Mouse (Mus musculus): ENCODE measurements at regions not wholly inside any gene's neighbourhood (a gene's known extent, or its start where the extent isn't known, plus 50 kb on each side); places are given as distances from the start of the nearest gene placed in this dataset.

GRCm38 (mm10) chr7:72711193-72712131 is 405.1 kb upstream of the Mctp2 start:
- 32% methylated on average over 8 of the region's 8 CpGs for WGBS
- Histone ChIP-seq H3K27me3 (no peaks in the 10 kb centered on the region), H3K4me1 (peaks cover 14% of the 10 kb centered on the region), H3K9me3 (replicated peaks) (no peaks in the 10 kb centered on the region), H3K4me3 (replicated peaks) (no peak overlapping the region), H3K4me2 (no peak overlapping the region), H3K27ac (no peak overlapping the region), H3K36me3 (no peaks in the 10 kb centered on the region), H3K9ac (no peak overlapping the region)
- ATAC-seq (replicated peaks; ENCODE audit: low FRiP score) = peak; percentile 54; the same call in 1 of the 2 replicates

GRCm38 (mm10) chr7:72715401-72715800 is 409.0 kb upstream of the Mctp2 start:
- no peak overlapping the region for H3K4me2 ChIP-seq
- H3K4me3 ChIP-seq (replicated peaks) = no peak overlapping the region
- no peaks in the 10 kb centered on the region for H3K27me3 ChIP-seq
- H3K9ac ChIP-seq = no peak overlapping the region
- H3K36me3 ChIP-seq = no peaks in the 10 kb centered on the region
- no peak for ATAC-seq (replicated peaks; ENCODE audit: low FRiP score)
- H3K27ac ChIP-seq = no peak overlapping the region
- H3K9me3 ChIP-seq (replicated peaks) = no peaks in the 10 kb centered on the region
- peaks cover 14% of the 10 kb centered on the region for H3K4me1 ChIP-seq
- WGBS = 69% methylated on average over 5 of the region's 5 CpGs

- no peaks in the 10 kb centered on the region for H3K36me3 ChIP-seq
- no peak overlapping the region for H3K4me3 ChIP-seq (replicated peaks)
- WGBS = 62% methylated on average over 1 of the region's 1 CpGs
- no peaks in the 10 kb centered on the region for H3K9me3 ChIP-seq (replicated peaks)
- H3K4me1 ChIP-seq = peaks cover 10% of the 10 kb centered on the region
- no peak overlapping the region for H3K27ac ChIP-seq
- ATAC-seq (replicated peaks; ENCODE audit: low FRiP score) = no peak
- no peaks in the 10 kb centered on the region for H3K27me3 ChIP-seq
- H3K4me2 ChIP-seq = no peak overlapping the region
- no peak overlapping the region for H3K9ac ChIP-seq
These were observed 409.6 kb upstream of the Mctp2 start for GRCm38 (mm10) chr7:72716051-72716450.

GRCm38 (mm10) chr7:72726214-72726854 is 419.9 kb upstream of the Mctp2 start:
- H3K4me2 ChIP-seq = no peak overlapping the region
- H3K27me3 ChIP-seq = no peaks in the 10 kb centered on the region
- no peak for ATAC-seq (replicated peaks; ENCODE audit: low FRiP score)
- H3K4me1 ChIP-seq = no peaks in the 10 kb centered on the region
- H3K9ac ChIP-seq = no peak overlapping the region
- no peaks in the 10 kb centered on the region for H3K36me3 ChIP-seq
- H3K27ac ChIP-seq = no peak overlapping the region
- no peaks in the 10 kb centered on the region for H3K9me3 ChIP-seq (replicated peaks)
- H3K4me3 ChIP-seq (replicated peaks) = no peak overlapping the region
- 68% methylated on average over 9 of the region's 9 CpGs for WGBS

- WGBS = 66% methylated on average over 8 of the region's 8 CpGs
- Histone ChIP-seq H3K4me2 (no peak overlapping the region), H3K36me3 (no peaks in the 10 kb centered on the region), H3K9me3 (replicated peaks) (no peaks in the 10 kb centered on the region), H3K27ac (no peak overlapping the region), H3K9ac (no peak overlapping the region), H3K4me1 (0 out of 2 replicates have a peak, but pooled peaks cover 5% of the 10 kb centered on the region), H3K4me3 (replicated peaks) (no peak overlapping the region), H3K27me3 (no peaks in the 10 kb centered on the region)
- no peak for ATAC-seq (replicated peaks; ENCODE audit: low FRiP score)
These were observed 431.4 kb upstream of the Mctp2 start for GRCm38 (mm10) chr7:72737792-72738191.

GRCm38 (mm10) chr7:72738324-72738944 is 432.0 kb upstream of the Mctp2 start:
- Histone ChIP-seq H3K9ac (no peak overlapping the region), H3K4me2 (no peak overlapping the region), H3K36me3 (no peaks in the 10 kb centered on the region), H3K4me3 (replicated peaks) (no peak overlapping the region), H3K4me1 (0 out of 2 replicates have a peak, but pooled peaks cover 5% of the 10 kb centered on the region), H3K27ac (no peak overlapping the region), H3K9me3 (replicated peaks) (no peaks in the 10 kb centered on the region), H3K27me3 (no peaks in the 10 kb centered on the region)
- no peak for ATAC-seq (replicated peaks; ENCODE audit: low FRiP score)
- WGBS = 39% methylated on average over 13 of the region's 13 CpGs

- Histone ChIP-seq H3K9me3 (replicated peaks) (no peaks in the 10 kb centered on the region), H3K4me1 (0 out of 2 replicates have a peak, but pooled peaks cover 5% of the 10 kb centered on the region), H3K36me3 (no peaks in the 10 kb centered on the region), H3K9ac (no peak overlapping the region), H3K27ac (no peak overlapping the region), H3K4me3 (replicated peaks) (no peak overlapping the region), H3K27me3 (no peaks in the 10 kb centered on the region), H3K4me2 (no peak overlapping the region)
- ATAC-seq (replicated peaks; ENCODE audit: low FRiP score) = no peak
- 82% methylated on average over 2 of the region's 2 CpGs for WGBS
These were observed 436.0 kb upstream of the Mctp2 start for GRCm38 (mm10) chr7:72742376-72742775.

- peak; percentile 88 for ATAC-seq (replicated peaks; ENCODE audit: low FRiP score)
- H3K4me1 ChIP-seq = peaks cover 11% of the 10 kb centered on the region
- no peak overlapping the region for H3K27ac ChIP-seq
- no peaks in the 10 kb centered on the region for H3K9me3 ChIP-seq (replicated peaks)
- no peak overlapping the region for H3K9ac ChIP-seq
- no peak overlapping the region for H3K4me3 ChIP-seq (replicated peaks)
- H3K27me3 ChIP-seq = no peaks in the 10 kb centered on the region
- WGBS = 11% methylated on average over 10 of the region's 10 CpGs
- H3K4me2 ChIP-seq = 0 out of 2 replicates have a peak overlapping the region, but pooled peaks have one; percentile 20
- no peaks in the 10 kb centered on the region for H3K36me3 ChIP-seq
These were observed 445.1 kb upstream of the Mctp2 start for GRCm38 (mm10) chr7:72751501-72751917.

GRCm38 (mm10) chr7:72753053-72753559 is 446.7 kb upstream of the Mctp2 start:
- H3K27me3 ChIP-seq = no peaks in the 10 kb centered on the region
- H3K9ac ChIP-seq = no peak overlapping the region
- H3K27ac ChIP-seq = no peak overlapping the region
- H3K36me3 ChIP-seq = no peaks in the 10 kb centered on the region
- WGBS = 72% methylated on average over 3 of the region's 3 CpGs
- no peak overlapping the region for H3K4me2 ChIP-seq
- no peak overlapping the region for H3K4me3 ChIP-seq (replicated peaks)
- no peaks in the 10 kb centered on the region for H3K9me3 ChIP-seq (replicated peaks)
- ATAC-seq (replicated peaks; ENCODE audit: low FRiP score) = no peak
- H3K4me1 ChIP-seq = peaks cover 11% of the 10 kb centered on the region

GRCm38 (mm10) chr7:72762711-72763110 is 456.3 kb upstream of the Mctp2 start:
- Histone ChIP-seq H3K9ac (no peak overlapping the region), H3K36me3 (no peaks in the 10 kb centered on the region), H3K27ac (no peak overlapping the region), H3K4me2 (no peak overlapping the region), H3K27me3 (no peaks in the 10 kb centered on the region), H3K4me3 (replicated peaks) (no peak overlapping the region), H3K9me3 (replicated peaks) (no peaks in the 10 kb centered on the region), H3K4me1 (no peaks in the 10 kb centered on the region)
- 36% methylated on average over 1 of the region's 1 CpGs for WGBS
- no peak for ATAC-seq (replicated peaks; ENCODE audit: low FRiP score)

- no peak for ATAC-seq (replicated peaks; ENCODE audit: low FRiP score)
- Histone ChIP-seq H3K27ac (no peak overlapping the region), H3K9me3 (replicated peaks) (no peaks in the 10 kb centered on the region), H3K4me2 (no peak overlapping the region), H3K4me1 (no peaks in the 10 kb centered on the region), H3K27me3 (0 out of 2 replicates have a peak, but pooled peaks cover 2% of the 10 kb centered on the region), H3K4me3 (replicated peaks) (no peak overlapping the region), H3K9ac (no peak overlapping the region), H3K36me3 (no peaks in the 10 kb centered on the region)
- WGBS = 34% methylated on average over 4 of the region's 4 CpGs
These were observed 462.3 kb upstream of the Mctp2 start for GRCm38 (mm10) chr7:72768705-72769104.

Data from kidney, embryonic 15.5 days (tissue).